Mouse (Mus musculus): ENCODE measurements around the gene Arid1a. TPM values are rescaled to one million over a fixed set of nuclear protein-coding genes. Genes with fewer than 3 reads are reported as not detected.

Arid1a gene
- polyA plus RNA-seq, 1 experiment from 2014 or later: 14.7 TPM

DNA sequence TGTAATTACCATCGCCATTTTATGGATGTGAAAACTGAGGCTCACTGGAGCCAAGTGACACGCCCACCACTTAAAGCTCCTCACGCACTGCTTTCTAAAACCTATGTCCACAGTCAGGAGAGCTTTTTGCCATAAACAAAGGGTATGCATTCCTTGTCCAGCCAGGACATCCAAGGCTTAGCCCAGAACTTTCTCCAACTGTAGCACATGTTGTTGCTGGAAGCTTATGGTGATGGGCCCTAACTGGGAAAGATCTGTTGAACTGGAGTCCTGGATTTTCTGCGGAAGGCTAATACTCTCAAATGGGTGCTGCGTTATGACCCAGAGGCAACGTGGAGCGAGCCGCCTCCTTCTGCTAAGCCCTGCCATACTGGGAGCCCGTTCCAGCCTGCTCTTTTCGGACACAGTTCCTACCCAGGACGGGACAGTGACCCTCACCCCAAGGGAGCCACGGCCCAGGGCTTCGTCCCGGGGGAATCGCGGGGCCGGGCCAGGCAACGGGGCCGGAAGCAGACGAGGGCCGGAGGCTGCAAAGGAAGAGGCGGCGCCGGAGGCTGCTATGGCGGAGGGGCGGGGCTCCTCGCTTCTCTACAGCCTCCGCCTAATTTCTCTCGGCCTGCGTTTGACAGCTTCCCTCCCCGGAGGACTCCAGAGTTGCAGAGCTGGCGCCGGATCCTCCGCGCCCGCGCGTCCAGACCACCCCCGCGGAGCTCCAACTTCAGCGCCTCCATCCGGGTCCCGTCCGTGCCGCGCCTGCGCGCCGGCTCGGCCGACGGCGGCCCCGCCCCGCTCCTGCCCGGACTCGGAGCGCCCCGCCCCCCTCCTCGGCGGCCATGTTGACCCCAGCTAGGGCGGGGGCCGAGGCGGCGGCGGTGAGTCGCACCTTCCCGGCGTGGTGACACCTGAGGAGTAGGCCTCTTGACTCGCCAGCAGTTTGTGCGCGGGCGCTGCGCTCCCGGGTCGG, 84.4 kb downstream of the Arid1a start, which contains the start of gene Pigv:
TSS of gene Pigv (minus strand) at position 767 of the 964 bp plus-strand sequence.
- peak within 1 kb of the TSS; percentile 97 for H3K27ac ChIP-seq
- peak within 1 kb of the TSS; percentile 92 for H3K4me2 ChIP-seq
- H3K9me3 ChIP-seq (replicated peaks): no peaks in the 10 kb centered on the region
- H3K27me3 ChIP-seq (replicated peaks): no peaks in the 10 kb centered on the region
- H3K4me3 ChIP-seq: peak within 1 kb of the TSS; percentile 74
- peaks cover 19% of the 10 kb centered on the region; the same call in 1 of the 2 replicates for H3K36me3 ChIP-seq
- ATAC-seq: peak; percentile 85
- H3K9ac ChIP-seq: peak within 1 kb of the TSS; percentile 91
- H3K4me1 ChIP-seq: peaks cover 81% of the 10 kb centered on the region
- WGBS (ENCODE audit: insufficient replicate concordance): under 1% methylated on average over 74 of the region's 76 CpGs

DNA sequence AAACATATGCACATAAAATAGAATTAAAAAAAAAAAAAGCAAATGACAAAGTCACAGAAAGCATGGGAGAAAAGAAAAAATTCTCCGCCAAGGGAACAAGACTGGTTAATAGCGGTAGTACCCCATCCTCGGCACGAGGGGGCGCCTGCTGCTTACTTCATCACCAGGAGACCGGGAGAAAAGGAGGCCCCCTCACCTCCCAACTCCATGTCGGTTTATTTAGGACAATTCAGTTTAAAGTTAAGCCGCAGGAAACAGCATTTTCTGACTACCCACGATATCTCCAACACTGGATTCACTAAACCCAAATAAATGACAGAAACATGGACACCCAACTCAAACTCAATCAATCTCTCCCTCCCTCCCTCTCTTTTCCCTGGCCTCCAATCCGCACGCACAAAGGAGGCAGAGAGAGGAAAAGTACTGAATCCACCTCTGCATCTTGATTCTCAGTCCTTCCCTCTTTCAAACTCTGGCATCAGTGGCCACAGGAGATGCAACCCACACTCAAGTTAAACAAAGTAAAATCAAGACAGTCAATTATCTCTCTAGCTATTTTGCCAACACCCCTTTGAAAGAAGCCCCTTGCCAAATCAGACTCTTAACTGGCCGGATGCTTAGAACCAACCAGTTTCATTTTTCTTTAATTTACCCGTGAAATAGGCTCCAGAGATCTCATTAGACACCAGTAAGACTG, 85.2 kb downstream of the Arid1a start:
- ATAC-seq: no peak
- H3K4me1 ChIP-seq: peaks cover 79% of the 10 kb centered on the region
- WGBS (ENCODE audit: insufficient replicate concordance): 5% methylated on average over 13 of the region's 13 CpGs

DNA sequence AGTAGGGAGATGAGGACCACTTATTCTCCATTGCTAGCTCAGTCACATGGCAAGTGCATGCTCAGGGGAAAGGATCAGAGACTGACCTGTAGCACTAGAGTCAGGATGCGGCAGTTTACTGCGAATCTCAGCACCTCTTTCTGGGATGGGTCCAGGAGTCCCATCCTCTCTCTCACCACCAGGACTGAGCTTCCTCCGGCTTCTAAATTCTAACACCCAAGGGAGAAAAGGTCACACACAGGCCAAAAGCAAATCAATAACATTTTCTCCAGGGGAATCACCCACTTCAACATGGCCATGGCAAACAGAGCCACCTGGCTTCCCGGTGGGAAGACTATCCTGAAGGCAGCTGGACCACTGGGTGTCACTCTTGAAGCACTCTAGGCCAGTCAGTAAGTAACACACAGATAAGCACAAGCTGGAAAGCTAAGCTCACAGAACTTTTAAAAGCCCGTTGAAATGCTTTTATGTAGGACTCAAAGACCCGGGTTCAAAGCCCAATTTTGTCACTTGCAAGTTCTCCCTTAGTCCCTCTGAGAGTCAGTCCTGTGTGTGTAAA, 86.8 kb downstream of the Arid1a start:
- Histone ChIP-seq H3K27me3 (replicated peaks) (no peaks in the 10 kb centered on the region), H3K4me3 (no peak overlapping the region), H3K9ac (no peak overlapping the region), H3K27ac (no peak overlapping the region), H3K9me3 (replicated peaks) (no peaks in the 10 kb centered on the region), H3K4me1 (peaks cover 79% of the 10 kb centered on the region), H3K36me3 (peaks cover 33% of the 10 kb centered on the region; the same call in 1 of the 2 replicates), H3K4me2 (no peak overlapping the region)
- 61% methylated on average over 6 of the region's 6 CpGs for WGBS (ENCODE audit: insufficient replicate concordance)
- ATAC-seq: no peak

More for the DNA sequence above, 85.2 kb downstream of the Arid1a start:
- Histone ChIP-seq H3K4me2 (peak overlapping the region; percentile 92), H3K36me3 (peaks cover 25% of the 10 kb centered on the region; the same call in 1 of the 2 replicates), H3K9ac (peak overlapping the region; percentile 91), H3K4me3 (peak overlapping the region; percentile 74), H3K9me3 (replicated peaks) (no peaks in the 10 kb centered on the region), H3K27ac (peak overlapping the region; percentile 97), H3K27me3 (replicated peaks) (no peaks in the 10 kb centered on the region)

DNA sequence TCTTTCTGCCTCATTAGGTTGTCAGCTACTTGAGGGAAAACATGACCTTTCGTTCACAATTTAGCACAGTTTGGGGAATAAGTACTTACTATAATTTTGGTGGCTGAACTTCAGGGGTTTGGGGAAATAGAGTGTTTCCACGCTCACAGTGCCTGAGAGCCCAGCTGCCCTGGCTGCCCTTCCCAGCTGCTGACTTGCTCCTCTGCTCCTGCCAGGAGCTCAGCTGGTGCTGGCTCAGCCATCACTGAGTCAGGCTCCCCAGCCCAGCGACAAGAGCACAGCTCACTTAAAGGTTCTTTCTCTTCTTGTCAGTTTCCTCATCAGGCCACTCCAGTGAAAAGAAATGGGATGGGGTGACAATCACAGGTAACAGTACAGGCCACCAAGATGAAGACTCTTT, 88.0 kb downstream of the Arid1a start:
- no peak for ATAC-seq
- Histone ChIP-seq H3K4me3 (no peak overlapping the region), H3K27ac (no peak overlapping the region), H3K9ac (no peak overlapping the region), H3K27me3 (replicated peaks) (no peaks in the 10 kb centered on the region), H3K36me3 (peaks cover 36% of the 10 kb centered on the region; the same call in 1 of the 2 replicates), H3K4me1 (peaks cover 71% of the 10 kb centered on the region), H3K4me2 (no peak overlapping the region), H3K9me3 (replicated peaks) (no peaks in the 10 kb centered on the region)
- WGBS (ENCODE audit: insufficient replicate concordance): 69% methylated on average over 3 of the region's 3 CpGs

DNA sequence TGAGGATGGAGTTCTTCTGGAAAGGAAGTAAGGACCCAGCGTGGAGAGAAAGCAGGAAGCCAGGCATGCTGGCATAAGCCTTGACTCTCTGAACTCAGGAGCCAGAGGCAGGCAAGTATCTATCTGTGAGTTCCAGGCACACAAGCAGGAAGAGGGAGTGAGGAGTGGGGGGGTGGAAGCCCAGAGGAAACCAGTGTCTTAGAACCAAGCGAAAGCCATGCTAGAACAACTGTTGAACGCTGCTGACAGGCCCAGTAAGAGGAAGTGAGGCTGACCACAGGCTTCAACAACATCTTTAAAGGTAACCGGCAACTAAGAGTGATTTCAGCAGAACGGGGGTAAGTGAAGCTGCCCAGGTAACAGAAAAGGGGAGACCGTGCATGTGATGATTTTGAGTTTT, 90.4 kb downstream of the Arid1a start:
- no peak overlapping the region for H3K9ac ChIP-seq
- H3K4me2 ChIP-seq: no peak overlapping the region; the same call in 1 of the 2 replicates
- ATAC-seq: no peak
- 25% methylated on average over 6 of the region's 6 CpGs for WGBS (ENCODE audit: insufficient replicate concordance)
- H3K9me3 ChIP-seq (replicated peaks): no peaks in the 10 kb centered on the region
- H3K27me3 ChIP-seq (replicated peaks): no peaks in the 10 kb centered on the region
- H3K36me3 ChIP-seq: peaks cover 48% of the 10 kb centered on the region
- peaks cover 63% of the 10 kb centered on the region for H3K4me1 ChIP-seq
- H3K27ac ChIP-seq: peak overlapping the region; percentile 13; the same call in 1 of the 2 replicates
- no peak overlapping the region for H3K4me3 ChIP-seq

DNA sequence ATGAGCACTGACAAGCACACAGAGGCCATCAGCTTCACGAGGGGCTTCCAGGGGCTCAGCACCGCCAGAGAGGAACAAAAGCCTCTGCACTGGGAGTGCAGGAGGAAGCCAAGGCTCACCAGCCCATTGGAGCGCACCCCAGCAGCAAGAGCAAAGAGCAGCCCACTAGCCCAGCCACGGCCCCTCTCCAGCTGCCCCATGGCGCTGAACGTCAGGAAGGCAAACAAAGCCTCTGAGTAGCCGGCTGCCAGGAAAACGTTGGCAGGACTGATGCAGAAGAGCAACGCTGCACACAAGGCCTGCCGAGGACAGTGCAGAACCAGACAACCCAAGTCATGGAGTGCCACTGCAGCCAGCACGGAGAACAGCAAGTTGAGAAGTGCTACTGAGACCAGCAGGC, 91.5 kb downstream of the Arid1a start:
- no peak for ATAC-seq
- H3K36me3 ChIP-seq: peaks cover 53% of the 10 kb centered on the region
- H3K4me3 ChIP-seq: no peak overlapping the region
- H3K27ac ChIP-seq: no peak overlapping the region; the same call in 1 of the 2 replicates
- H3K9ac ChIP-seq: no peak overlapping the region
- H3K27me3 ChIP-seq (replicated peaks): no peaks in the 10 kb centered on the region
- H3K9me3 ChIP-seq (replicated peaks): no peaks in the 10 kb centered on the region
- 56% methylated on average over 11 of the region's 11 CpGs for WGBS (ENCODE audit: insufficient replicate concordance)
- H3K4me1 ChIP-seq: peaks cover 64% of the 10 kb centered on the region
- peak overlapping the region; percentile 5; the same call in 1 of the 2 replicates for H3K4me2 ChIP-seq

DNA sequence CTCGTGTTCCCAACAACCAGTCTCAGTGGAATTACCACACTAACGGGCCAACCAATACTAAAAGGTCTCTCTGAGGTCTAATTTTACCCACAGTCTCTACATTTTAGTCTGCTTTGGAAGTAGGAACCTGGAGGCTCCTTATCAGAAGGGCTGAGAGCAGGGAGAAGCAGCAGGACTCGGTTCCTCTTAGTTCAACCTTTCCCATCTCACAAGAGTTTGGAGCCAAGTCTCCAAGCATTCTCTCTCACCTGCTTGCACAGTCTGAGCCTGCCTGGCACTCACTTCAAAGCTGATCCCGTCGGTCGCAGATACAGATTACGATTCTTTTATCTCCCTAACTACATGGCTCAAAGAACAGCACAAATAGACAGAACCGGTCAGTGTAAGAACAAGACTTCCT, 93.6 kb downstream of the Arid1a start:
- Histone ChIP-seq H3K4me1 (peaks cover 69% of the 10 kb centered on the region), H3K4me3 (no peak overlapping the region), H3K36me3 (peaks cover 41% of the 10 kb centered on the region), H3K9me3 (replicated peaks) (no peaks in the 10 kb centered on the region), H3K4me2 (no peak overlapping the region), H3K27ac (no peak overlapping the region), H3K9ac (no peak overlapping the region), H3K27me3 (replicated peaks) (no peaks in the 10 kb centered on the region)
- 67% methylated on average over 8 of the region's 8 CpGs for WGBS (ENCODE audit: insufficient replicate concordance)
- ATAC-seq: no peak

DNA sequence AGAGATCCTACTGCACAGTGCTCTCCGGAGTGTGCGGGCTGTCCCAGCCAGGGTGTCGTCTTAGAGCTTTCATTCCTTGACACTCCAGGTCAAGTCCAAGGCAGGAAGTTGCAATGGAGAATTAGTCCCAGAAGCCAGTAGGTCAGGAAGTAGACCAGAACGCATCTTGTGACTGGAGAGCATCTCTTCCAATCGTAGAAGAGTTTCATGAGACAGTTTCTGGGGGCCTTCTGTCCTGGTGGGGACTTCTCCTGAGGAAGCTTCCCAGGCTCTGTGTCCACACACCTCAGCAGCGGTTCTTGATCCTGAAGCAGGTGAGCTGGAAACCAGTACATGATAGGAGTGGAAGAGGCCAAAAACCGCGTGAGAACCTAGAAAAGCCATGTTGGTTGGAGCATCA, 94.1 kb downstream of the Arid1a start:
- peaks cover 35% of the 10 kb centered on the region for H3K36me3 ChIP-seq
- H3K4me2 ChIP-seq: no peak overlapping the region
- H3K27me3 ChIP-seq (replicated peaks): no peaks in the 10 kb centered on the region
- ATAC-seq: no peak
- H3K9ac ChIP-seq: no peak overlapping the region
- no peak overlapping the region for H3K4me3 ChIP-seq
- 79% methylated on average over 8 of the region's 8 CpGs for WGBS (ENCODE audit: insufficient replicate concordance)
- no peak overlapping the region for H3K27ac ChIP-seq
- H3K9me3 ChIP-seq (replicated peaks): no peaks in the 10 kb centered on the region
- peaks cover 68% of the 10 kb centered on the region for H3K4me1 ChIP-seq

DNA sequence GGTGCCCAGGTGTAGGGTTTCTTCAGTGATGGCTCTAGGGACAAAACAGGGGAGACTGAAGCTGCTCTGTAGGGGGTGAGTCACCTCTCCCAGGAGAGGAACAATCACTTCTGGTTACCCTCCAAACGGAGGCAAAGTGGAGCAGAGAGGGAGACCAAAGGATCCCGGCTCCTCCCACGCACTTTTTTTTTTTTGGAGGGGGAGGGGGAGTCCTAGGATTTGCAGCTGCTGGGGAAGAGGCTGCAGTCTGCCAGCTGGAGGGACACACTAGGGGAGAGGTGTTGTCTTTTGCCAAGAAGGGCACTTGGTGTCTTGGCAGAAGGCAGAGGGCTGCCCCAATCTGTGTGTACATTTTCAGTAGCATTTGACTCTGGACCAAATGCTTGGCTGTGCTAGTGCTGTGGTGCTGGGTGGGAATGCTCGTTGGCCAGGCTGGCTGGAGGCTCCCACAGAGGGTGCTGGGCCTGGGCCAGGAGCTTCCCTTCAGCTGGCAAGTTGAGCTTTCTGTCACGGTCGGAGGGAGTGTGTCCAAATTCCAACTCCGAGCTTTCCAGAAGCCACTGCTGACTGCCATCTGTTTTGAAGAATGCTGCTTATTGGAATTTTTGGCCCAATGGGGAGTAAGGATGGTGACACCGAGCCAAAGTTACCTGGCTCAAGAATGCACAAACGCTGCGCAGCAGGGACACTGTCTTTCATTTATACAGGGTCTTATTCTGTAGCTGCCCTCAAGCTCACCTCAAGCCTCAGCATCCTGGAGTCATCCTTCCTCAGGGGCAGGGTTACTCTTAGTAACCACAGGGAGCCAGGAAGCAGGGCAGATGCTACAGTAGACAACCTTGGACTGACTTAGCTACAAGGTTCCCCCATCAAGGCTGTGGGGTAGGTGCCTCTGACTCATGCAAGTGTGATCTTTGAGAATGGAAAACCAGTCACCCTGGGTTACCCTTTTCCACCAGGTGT, 96.1 kb downstream of the Arid1a start:
- peak overlapping the region; percentile 57 for H3K4me2 ChIP-seq
- ATAC-seq: no peak
- H3K4me3 ChIP-seq: peak overlapping the region; percentile 20; the same call in 1 of the 2 replicates
- H3K27me3 ChIP-seq (replicated peaks): no peaks in the 10 kb centered on the region
- no peaks in the 10 kb centered on the region for H3K9me3 ChIP-seq (replicated peaks)
- H3K36me3 ChIP-seq: peaks cover 28% of the 10 kb centered on the region
- peak overlapping the region; percentile 36 for H3K9ac ChIP-seq
- H3K27ac ChIP-seq: peak overlapping the region; percentile 75
- WGBS (ENCODE audit: insufficient replicate concordance): 33% methylated on average over 10 of the region's 10 CpGs
- peaks cover 62% of the 10 kb centered on the region for H3K4me1 ChIP-seq

DNA sequence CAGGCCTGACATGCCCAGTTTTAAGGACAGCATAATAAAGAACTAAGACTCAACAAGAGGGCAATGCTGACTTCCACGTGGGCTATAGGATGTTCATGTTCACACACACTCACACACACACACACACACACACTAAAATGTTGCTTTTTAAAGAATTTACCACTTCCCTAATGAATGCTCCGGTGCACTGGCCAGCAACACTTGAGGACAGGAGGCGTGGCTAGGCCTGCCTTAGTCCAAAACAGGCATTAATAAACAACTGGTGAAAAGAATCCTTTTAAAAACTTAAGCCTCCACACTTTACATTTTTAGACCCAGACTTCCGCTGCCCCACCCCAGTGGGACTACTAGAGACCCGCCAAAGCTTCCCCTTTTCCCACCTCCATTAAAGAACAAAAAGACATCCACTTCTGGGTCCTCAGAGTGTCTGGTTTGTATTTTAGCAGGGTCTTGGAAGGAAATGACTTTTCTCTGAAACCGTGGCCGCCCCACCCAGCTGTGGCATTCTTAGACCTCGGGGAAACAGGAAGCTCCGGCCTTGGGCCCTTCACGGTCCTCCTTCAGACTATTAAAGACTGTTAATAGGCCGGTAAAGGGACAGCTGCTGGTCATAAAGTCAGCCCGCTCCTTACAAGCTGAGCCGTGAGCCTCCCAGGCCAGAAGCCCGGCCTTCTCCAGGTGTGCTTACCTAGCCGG, 96.9 kb downstream of the Arid1a start:
- Histone ChIP-seq H3K27me3 (replicated peaks) (no peaks in the 10 kb centered on the region), H3K4me3 (peak overlapping the region; percentile 20; the same call in 1 of the 2 replicates), H3K4me2 (peak overlapping the region; percentile 57), H3K4me1 (peaks cover 53% of the 10 kb centered on the region), H3K27ac (peak overlapping the region; percentile 75), H3K9ac (peak overlapping the region; percentile 36), H3K36me3 (peaks cover 19% of the 10 kb centered on the region), H3K9me3 (replicated peaks) (no peaks in the 10 kb centered on the region)
- ATAC-seq: no peak; the same call in 1 of the 2 replicates
- WGBS (ENCODE audit: insufficient replicate concordance): 10% methylated on average over 15 of the region's 15 CpGs

Data from liver, embryonic 12.5 days (tissue).